Mouse (Mus musculus): ENCODE results near the gene Glod4. TPM values are rescaled to one million over a fixed set of nuclear protein-coding genes. Genes with fewer than 3 reads are reported as not detected.

Gene Glod4
- polyA plus RNA-seq, 1 experiment, result 165 TPM

GRCm38 (mm10) chr11:76144386-76144785, 99.1 kb downstream of the Glod4 start:
- no peaks in the 10 kb centered on the region for H3K4me1 ChIP-seq (ENCODE audit: control insufficient read depth, insufficient read depth, low read length)
- H3K9ac ChIP-seq (ENCODE audit: low read depth, poor library complexity, severe bottlenecking), result no peak overlapping the region
- no peak overlapping the region for H3K4me3 ChIP-seq (ENCODE audit: low read depth, low read length)
- TF ChIP-seq CTCF (IDR thresholded peaks at IDR 0.05; ENCODE audit: low read depth, low read length) (no peak), EP300 (IDR thresholded peaks at IDR 0.05; ENCODE audit: insufficient read depth, low read depth, low read length) (no peak), POLR2A (IDR thresholded peaks at IDR 0.05; ENCODE audit: insufficient read depth, low read length) (no peak)
- H3K27ac ChIP-seq (ENCODE audit: insufficient read depth, low read length), result no peak overlapping the region
- no peaks in the 10 kb centered on the region for H3K36me3 ChIP-seq (ENCODE audit: control insufficient read depth, insufficient read depth, low read length, poor library complexity, severe bottlenecking)
- H3K27me3 ChIP-seq (ENCODE audit: control insufficient read depth, insufficient read depth, low read length, poor library complexity, severe bottlenecking), result no peaks in the 10 kb centered on the region
- no peaks in the 10 kb centered on the region for H3K9me3 ChIP-seq (replicated peaks; ENCODE audit: control insufficient read depth, insufficient read depth, low read length, poor library complexity, severe bottlenecking)

GRCm38 (mm10) chr11:76137996-76138395, 105.5 kb downstream of the Glod4 start:
- no peaks in the 10 kb centered on the region for H3K36me3 ChIP-seq (ENCODE audit: control insufficient read depth, insufficient read depth, low read length, poor library complexity, severe bottlenecking)
- no peak overlapping the region for H3K27ac ChIP-seq (ENCODE audit: insufficient read depth, low read length)
- TF ChIP-seq CTCF (IDR thresholded peaks at IDR 0.05; ENCODE audit: low read depth, low read length), result no peak
- TF ChIP-seq POLR2A (IDR thresholded peaks at IDR 0.05; ENCODE audit: insufficient read depth, low read length), result no peak
- no peak for TF ChIP-seq EP300 (IDR thresholded peaks at IDR 0.05; ENCODE audit: insufficient read depth, low read depth, low read length)
- H3K4me1 ChIP-seq (ENCODE audit: control insufficient read depth, insufficient read depth, low read length), result no peaks in the 10 kb centered on the region
- H3K9ac ChIP-seq (ENCODE audit: low read depth, poor library complexity, severe bottlenecking), result no peak overlapping the region
- H3K27me3 ChIP-seq (ENCODE audit: control insufficient read depth, insufficient read depth, low read length, poor library complexity, severe bottlenecking), result no peaks in the 10 kb centered on the region
- H3K9me3 ChIP-seq (replicated peaks; ENCODE audit: control insufficient read depth, insufficient read depth, low read length, poor library complexity, severe bottlenecking), result no peaks in the 10 kb centered on the region
- no peak overlapping the region for H3K4me3 ChIP-seq (ENCODE audit: low read depth, low read length)

- no peak overlapping the region for H3K27ac ChIP-seq (ENCODE audit: insufficient read depth, low read length)
- H3K36me3 ChIP-seq (ENCODE audit: control insufficient read depth, insufficient read depth, low read length, poor library complexity, severe bottlenecking), result no peaks in the 10 kb centered on the region
- no peak overlapping the region for H3K4me3 ChIP-seq (ENCODE audit: low read depth, low read length)
These were observed 107.7 kb downstream of the Glod4 start for GRCm38 (mm10) chr11:76135641-76136437.

GRCm38 (mm10) chr11:76130859-76131258, 112.7 kb downstream of the Glod4 start:
- H3K9me3 ChIP-seq (replicated peaks; ENCODE audit: control insufficient read depth, insufficient read depth, low read length, poor library complexity, severe bottlenecking), result no peaks in the 10 kb centered on the region
- no peaks in the 10 kb centered on the region for H3K4me1 ChIP-seq (ENCODE audit: control insufficient read depth, insufficient read depth, low read length)
- TF ChIP-seq CTCF (IDR thresholded peaks at IDR 0.05; ENCODE audit: low read depth, low read length) (no peak), POLR2A (IDR thresholded peaks at IDR 0.05; ENCODE audit: insufficient read depth, low read length) (no peak), EP300 (IDR thresholded peaks at IDR 0.05; ENCODE audit: insufficient read depth, low read depth, low read length) (no peak)
- no peaks in the 10 kb centered on the region for H3K36me3 ChIP-seq (ENCODE audit: control insufficient read depth, insufficient read depth, low read length, poor library complexity, severe bottlenecking)
- H3K27ac ChIP-seq (ENCODE audit: insufficient read depth, low read length), result no peak overlapping the region
- H3K27me3 ChIP-seq (ENCODE audit: control insufficient read depth, insufficient read depth, low read length, poor library complexity, severe bottlenecking), result no peaks in the 10 kb centered on the region
- H3K4me3 ChIP-seq (ENCODE audit: low read depth, low read length), result no peak overlapping the region
- no peak overlapping the region for H3K9ac ChIP-seq (ENCODE audit: low read depth, poor library complexity, severe bottlenecking)

More at GRCm38 (mm10) chr11:76135641-76136437, 107.7 kb downstream of the Glod4 start:
- Histone ChIP-seq H3K27me3 (ENCODE audit: control insufficient read depth, insufficient read depth, low read length, poor library complexity, severe bottlenecking) (no peaks in the 10 kb centered on the region), H3K4me1 (ENCODE audit: control insufficient read depth, insufficient read depth, low read length) (no peaks in the 10 kb centered on the region), H3K9me3 (replicated peaks; ENCODE audit: control insufficient read depth, insufficient read depth, low read length, poor library complexity, severe bottlenecking) (no peaks in the 10 kb centered on the region), H3K9ac (ENCODE audit: low read depth, poor library complexity, severe bottlenecking) (no peak overlapping the region)
- TF ChIP-seq EP300 (IDR thresholded peaks at IDR 0.05; ENCODE audit: insufficient read depth, low read depth, low read length) (no peak), POLR2A (IDR thresholded peaks at IDR 0.05; ENCODE audit: insufficient read depth, low read length) (no peak), CTCF (IDR thresholded peaks at IDR 0.05; ENCODE audit: low read depth, low read length) (no peak)

- Histone ChIP-seq H3K27me3 (ENCODE audit: control insufficient read depth, insufficient read depth, low read length, poor library complexity, severe bottlenecking) (no peaks in the 10 kb centered on the region), H3K4me3 (ENCODE audit: low read depth, low read length) (no peak overlapping the region), H3K9me3 (replicated peaks; ENCODE audit: control insufficient read depth, insufficient read depth, low read length, poor library complexity, severe bottlenecking) (no peaks in the 10 kb centered on the region), H3K9ac (ENCODE audit: low read depth, poor library complexity, severe bottlenecking) (no peak overlapping the region), H3K36me3 (ENCODE audit: control insufficient read depth, insufficient read depth, low read length, poor library complexity, severe bottlenecking) (no peaks in the 10 kb centered on the region), H3K4me1 (ENCODE audit: control insufficient read depth, insufficient read depth, low read length) (no peaks in the 10 kb centered on the region), H3K27ac (ENCODE audit: insufficient read depth, low read length) (no peak overlapping the region)
- TF ChIP-seq EP300 (IDR thresholded peaks at IDR 0.05; ENCODE audit: insufficient read depth, low read depth, low read length) (no peak), CTCF (IDR thresholded peaks at IDR 0.05; ENCODE audit: low read depth, low read length) (no peak), POLR2A (IDR thresholded peaks at IDR 0.05; ENCODE audit: insufficient read depth, low read length) (no peak)
These were observed 118.1 kb downstream of the Glod4 start for GRCm38 (mm10) chr11:76125386-76125785.

- no peak overlapping the region for H3K9ac ChIP-seq (ENCODE audit: low read depth, poor library complexity, severe bottlenecking)
- no peak overlapping the region for H3K27ac ChIP-seq (ENCODE audit: insufficient read depth, low read length)
- no peaks in the 10 kb centered on the region for H3K9me3 ChIP-seq (replicated peaks; ENCODE audit: control insufficient read depth, insufficient read depth, low read length, poor library complexity, severe bottlenecking)
- H3K36me3 ChIP-seq (ENCODE audit: control insufficient read depth, insufficient read depth, low read length, poor library complexity, severe bottlenecking), result no peaks in the 10 kb centered on the region
- no peaks in the 10 kb centered on the region for H3K4me1 ChIP-seq (ENCODE audit: control insufficient read depth, insufficient read depth, low read length)
- no peaks in the 10 kb centered on the region for H3K27me3 ChIP-seq (ENCODE audit: control insufficient read depth, insufficient read depth, low read length, poor library complexity, severe bottlenecking)
- TF ChIP-seq CTCF (IDR thresholded peaks at IDR 0.05; ENCODE audit: low read depth, low read length) (no peak), POLR2A (IDR thresholded peaks at IDR 0.05; ENCODE audit: insufficient read depth, low read length) (no peak), EP300 (IDR thresholded peaks at IDR 0.05; ENCODE audit: insufficient read depth, low read depth, low read length) (no peak)
- no peak overlapping the region for H3K4me3 ChIP-seq (ENCODE audit: low read depth, low read length)
These were observed 120.0 kb downstream of the Glod4 start for GRCm38 (mm10) chr11:76123517-76123916.
